Mouse (Mus musculus) left cerebral cortex, postnatal 14 days (tissue): ENCODE data around the gene Trcg1. TPM values are rescaled to one million over a fixed set of nuclear protein-coding genes. Genes with fewer than 3 reads are reported as not detected.
"Not testable (repeated sequence)": the region's sequence is repeated elsewhere in the genome, so short reads cannot be mapped to it uniquely, and the experiment has no call there.

Experiments used
- DNase-seq, 2 experiments: peaks; one replicate each; pipeline ENCODE4 v3.0.0; 2021 to 2022; ENCODE audit warnings: low spot score in 2 of 2, mixed read lengths in 1 of 2
- intact Hi-C: fragments of 180-260 bp; cut with DNase I; formaldehyde crosslinking; loops from one replicate; pipeline ENCODE4 v1.15.1; 2025
- long read RNA-seq, 2 experiments: library from polyadenylated mRNA; stranded (forward); transcript quantifications; one replicate each; pipeline ENCODE4 v2.0.0; 2021
- total RNA-seq, 2 experiments: library from RNA; stranded (reverse); gene quantifications; 2 replicates each; pipeline ENCODE4 v1.2.3; 2021

The Trcg1 gene
- not detected for total RNA-seq
- long read RNA-seq, experiment 1: 0 reads
- long read RNA-seq, experiment 2: 0 reads

- intact Hi-C loops: no loop called here
- no peak for DNase-seq
Measured at GRCm38 (mm10) chr9:57236256-57236655, at the start of gene Trcg1. Gene Trcg1 (plus strand): TSS chr9:57236556.

GRCm38 (mm10) chr9:57196708-57197107 lies 39.6 kb upstream of the Trcg1 start:
- intact Hi-C loops: no loop called here
- no peak for DNase-seq

DNA sequence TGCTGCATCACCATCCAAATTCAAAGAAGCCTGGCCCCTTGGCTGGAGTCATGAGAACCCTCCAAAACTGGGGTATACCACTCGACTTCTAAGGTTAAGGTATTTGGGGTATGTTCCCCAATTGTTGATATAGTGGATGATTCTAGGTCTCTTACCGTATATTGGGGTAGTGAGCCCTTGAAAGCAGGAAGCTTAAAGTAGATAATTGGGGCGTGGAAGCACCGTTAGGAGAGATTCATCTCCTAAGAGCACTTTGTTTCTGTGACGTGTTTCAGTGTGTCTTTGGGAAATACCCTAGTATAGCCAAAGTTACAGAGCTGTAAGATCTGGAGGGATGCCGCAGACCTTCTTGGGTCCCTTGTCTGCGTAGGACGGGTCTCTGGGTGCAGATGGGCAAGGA lies 38.9 kb upstream of the Trcg1 start:
- DNase-seq: no peak
- intact Hi-C loops: no loop called here

- intact Hi-C loops: loop anchor here (10.0 kb wide), 1 partner anchor 312 kb away; no protein-coding TSS in a partner anchor
- no peak for DNase-seq
Measured at GRCm38 (mm10) chr9:57202981-57203380, 33.4 kb upstream of the Trcg1 start.

DNA sequence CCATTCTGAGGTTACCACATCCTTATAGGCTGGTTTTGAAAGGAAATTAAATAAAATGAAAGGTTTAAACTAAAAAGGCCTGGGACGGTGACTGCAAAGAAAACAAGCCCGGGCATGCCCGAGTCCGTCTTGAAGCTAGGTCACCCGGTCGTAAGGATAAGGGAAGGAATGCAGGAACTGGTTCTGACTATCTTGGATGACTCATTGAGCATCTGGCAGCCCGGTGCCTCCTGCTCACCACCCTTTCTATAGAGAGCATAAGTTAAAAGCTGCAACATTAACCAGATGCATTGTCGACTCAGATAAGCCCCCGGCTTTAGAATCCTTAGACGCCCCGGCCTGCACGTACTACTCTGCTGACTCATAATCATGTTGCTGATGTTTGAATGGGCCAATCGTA lies 32.8 kb upstream of the Trcg1 start:
- intact Hi-C loops: loop anchor here (10.0 kb wide), 1 partner anchor 311 kb away; no protein-coding TSS in a partner anchor
- not testable (repeated sequence) for DNase-seq

GRCm38 (mm10) chr9:57206896-57207295 lies 29.5 kb upstream of the Trcg1 start:
- no peak for DNase-seq
- intact Hi-C loops: loop anchor here (10.0 kb wide), 1 partner anchor 308 kb away; no protein-coding TSS in a partner anchor

GRCm38 (mm10) chr9:57209316-57209715 lies 27.0 kb upstream of the Trcg1 start:
- peak; percentile 22 to 53 for DNase-seq
- intact Hi-C loops: loop anchor here (10.0 kb wide), 1 partner anchor 305 kb away; no protein-coding TSS in a partner anchor

GRCm38 (mm10) chr9:57212448-57213222 lies 23.7 kb upstream of the Trcg1 start:
- intact Hi-C loops: loop anchor here (5.0 kb wide), 1 partner anchor 220 kb away; no protein-coding TSS in a partner anchor
- DNase-seq: no peak

GRCm38 (mm10) chr9:57214500-57214899 lies 21.9 kb upstream of the Trcg1 start:
- no peak for DNase-seq
- intact Hi-C loops: loop anchor here (5.0 kb wide), 1 partner anchor 218 kb away; no protein-coding TSS in a partner anchor

- intact Hi-C loops: loop anchor here (5.0 kb wide), 1 partner anchor 55 kb away; no protein-coding TSS in a partner anchor
- DNase-seq: no peak
Measured at GRCm38 (mm10) chr9:57217220-57217619, 19.1 kb upstream of the Trcg1 start.

- intact Hi-C loops: loop anchor here (5.0 kb wide), 1 partner anchor 56 kb away; no protein-coding TSS in a partner anchor
- no peak for DNase-seq
Measured at GRCm38 (mm10) chr9:57218776-57219175, 17.6 kb upstream of the Trcg1 start.

DNA sequence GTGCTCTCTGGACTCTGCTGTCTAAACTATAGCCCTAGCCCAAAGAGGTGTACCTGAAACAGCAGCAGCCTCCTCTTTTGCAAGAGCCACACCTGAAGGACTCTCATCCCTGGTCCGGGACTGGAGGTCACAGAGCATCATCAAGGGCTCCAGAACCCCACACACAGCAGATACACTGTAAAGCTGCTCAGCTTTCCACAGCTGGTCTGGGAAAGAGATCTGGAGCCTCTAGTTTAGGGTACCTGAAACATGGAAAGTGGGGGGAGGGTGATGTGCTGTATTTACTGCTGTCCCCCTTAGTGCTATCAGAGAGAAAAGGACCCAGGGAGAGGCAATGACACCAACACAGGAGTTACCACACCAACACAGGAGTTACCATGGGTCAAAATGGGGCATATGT lies 16.8 kb upstream of the Trcg1 start:
- intact Hi-C loops: loop anchor here (5.0 kb wide), 1 partner anchor 57 kb away; no protein-coding TSS in a partner anchor
- no peak for DNase-seq

GRCm38 (mm10) chr9:57220356-57220755 lies 16.0 kb upstream of the Trcg1 start:
- intact Hi-C loops: loop anchor here (10.0 kb wide), 1 partner anchor 326 kb away; no protein-coding TSS in a partner anchor
- DNase-seq: peak; percentile 23 to 61

DNA sequence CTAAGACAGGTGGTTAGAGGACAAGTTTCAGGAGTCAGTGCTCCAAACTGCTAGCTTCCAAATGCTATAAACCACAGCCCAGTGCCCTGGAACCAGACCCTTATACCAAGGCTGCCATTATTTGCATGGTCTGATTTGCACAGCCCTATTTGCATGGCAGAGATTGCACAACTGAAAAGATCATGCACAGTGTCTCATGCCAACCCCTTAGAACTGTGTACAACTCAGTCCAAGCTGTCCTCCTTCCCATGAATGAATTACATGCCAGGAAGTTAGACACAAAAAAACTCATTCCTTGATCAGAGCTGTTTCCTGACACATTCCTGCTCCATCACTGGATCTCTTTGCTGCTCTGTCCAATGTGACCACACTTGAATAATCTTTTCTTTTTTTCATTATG lies 13.0 kb upstream of the Trcg1 start:
- DNase-seq: no peak
- intact Hi-C loops: loop anchor here (10.0 kb wide), 1 partner anchor 329 kb away; no protein-coding TSS in a partner anchor

GRCm38 (mm10) chr9:57225780-57226627 lies 10.4 kb upstream of the Trcg1 start:
- intact Hi-C loops: loop anchor here (10.0 kb wide), 1 partner anchor 331 kb away; no protein-coding TSS in a partner anchor
- peak in 1 of 2 experiments; percentile 18 for DNase-seq

GRCm38 (mm10) chr9:57226628-57227122 lies 9.7 kb upstream of the Trcg1 start:
- intact Hi-C loops: loop anchor here (10.0 kb wide), 1 partner anchor 332 kb away; no protein-coding TSS in a partner anchor
- not testable (repeated sequence) for DNase-seq

DNA sequence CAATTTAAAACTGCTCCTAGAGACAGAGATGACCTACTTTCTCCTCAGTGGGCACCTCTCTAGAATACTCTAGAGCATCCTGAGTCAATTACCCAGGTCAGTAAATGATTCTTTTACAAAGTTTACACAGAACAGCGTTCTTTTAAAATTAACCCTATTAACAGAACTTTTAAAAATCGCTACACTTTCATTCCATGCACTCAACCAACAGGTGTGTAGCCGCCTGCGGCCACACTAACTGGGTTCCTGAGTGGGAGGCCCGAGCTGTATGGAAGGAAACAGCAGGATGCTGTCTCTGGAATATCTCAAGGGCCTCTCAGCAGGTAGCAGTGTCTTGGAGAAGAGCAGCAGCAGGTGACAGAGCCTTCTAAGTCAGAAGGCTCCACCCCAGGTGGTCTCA lies 9.2 kb upstream of the Trcg1 start:
- no peak for DNase-seq
- intact Hi-C loops: loop anchor here (10.0 kb wide), 1 partner anchor 332 kb away; no protein-coding TSS in a partner anchor

- intact Hi-C loops: loop anchor here (10.0 kb wide), 1 partner anchor 333 kb away; no protein-coding TSS in a partner anchor
- DNase-seq: no peak
Measured at GRCm38 (mm10) chr9:57228186-57228585, 8.2 kb upstream of the Trcg1 start.

GRCm38 (mm10) chr9:57229726-57230125 lies 6.6 kb upstream of the Trcg1 start:
- no peak for DNase-seq
- intact Hi-C loops: loop anchor here (10.0 kb wide), 1 partner anchor 335 kb away; no protein-coding TSS in a partner anchor
